ENCODE assay signal across 14 mouse cellular contexts in genomic region chr2:135529619-135530018, GRCm38 (mm10).
"Had no signal": no experiment of that assay in that cellular context is flagged by ENCODE, and none has a peak within 500 bp of the region (broad histone marks: within the 10 kb centered on the region; RNA-seq: fewer than 3 reads in every experiment).

No protein-coding gene starts in this region.

- H3K4me3 ChIP-seq: kidney, embryonic 15.5 days; limb, embryonic 13.5 days; liver, embryonic 15.5 days; megakaryocyte, embryonic 14.5 days; midbrain, embryonic 12.5 days; neural tube, embryonic 15.5 days had no signal

- DNase-seq: kidney, adult 18-20 months; kidney, postnatal 14 days; left cerebral cortex, postnatal 4 days; lung, postnatal 36 days; right cerebral cortex, postnatal 4 days; spleen, adult 18-20 months; thymus, adult 18-20 months; thymus, postnatal 25 days had no signal

- H3K4me1 ChIP-seq: kidney, embryonic 15.5 days; limb, embryonic 13.5 days; liver, embryonic 15.5 days; megakaryocyte, embryonic 14.5 days; midbrain, embryonic 12.5 days; neural tube, embryonic 15.5 days had no signal

- H3K27me3 ChIP-seq: kidney, embryonic 15.5 days; limb, embryonic 13.5 days; liver, embryonic 15.5 days; megakaryocyte, embryonic 14.5 days; midbrain, embryonic 12.5 days; neural tube, embryonic 15.5 days had no signal

- H3K36me3 ChIP-seq: kidney, embryonic 15.5 days; limb, embryonic 13.5 days; liver, embryonic 15.5 days; midbrain, embryonic 12.5 days; neural tube, embryonic 15.5 days had no signal

- H3K9me3 ChIP-seq: kidney, embryonic 15.5 days; limb, embryonic 13.5 days; liver, embryonic 15.5 days; midbrain, embryonic 12.5 days; neural tube, embryonic 15.5 days had no signal

- H3K4me2 ChIP-seq: kidney, embryonic 15.5 days; limb, embryonic 13.5 days; liver, embryonic 15.5 days; midbrain, embryonic 12.5 days; neural tube, embryonic 15.5 days had no signal

- H3K9ac ChIP-seq: kidney, embryonic 15.5 days; limb, embryonic 13.5 days; liver, embryonic 15.5 days; midbrain, embryonic 12.5 days; neural tube, embryonic 15.5 days had no signal

- H3K27ac ChIP-seq: kidney, embryonic 15.5 days; limb, embryonic 13.5 days; liver, embryonic 15.5 days; midbrain, embryonic 12.5 days; neural tube, embryonic 15.5 days had no signal
